In genomic region chr11:8629326-8629725, GRCm38 (mm10) we compare ENCODE assay signal across 14 mouse cellular contexts. TPM values are rescaled to one million over a fixed set of nuclear protein-coding genes. Genes with fewer than 3 reads are reported as not detected.
DNase-seq lines count a peak whose midpoint lies in the region; ATAC-seq and TF ChIP-seq lines count a peak whose summit lies in the region.
"Had no signal": no experiment of that assay in that cellular context is flagged by ENCODE, and none has a peak within 500 bp of the region (broad histone marks: within the 10 kb centered on the region; RNA-seq: fewer than 3 reads in every experiment).

No protein-coding gene starts in this region.

- no peak for TF ChIP-seq CTCF in spleen, adult 2 months (IDR thresholded peaks at IDR 0.05; ENCODE audit: extremely low read depth, insufficient read depth, insufficient read length, insufficient replicate concordance)

- no peaks in the 10 kb centered on the region for H3K9me3 ChIP-seq in heart, embryonic 16.5 days (replicated peaks; ENCODE audit: control insufficient read depth, low read length)
- no peaks in the 10 kb centered on the region for H3K9me3 ChIP-seq in heart, embryonic 11.5 days (replicated peaks; ENCODE audit: control insufficient read depth, low read length)
- no peaks in the 10 kb centered on the region for H3K9me3 ChIP-seq in stomach, embryonic 16.5 days (replicated peaks; ENCODE audit: control insufficient read depth, low read length)
- H3K9me3 ChIP-seq: embryonic facial prominence, embryonic 12.5 days; forebrain, embryonic 15.5 days had no signal

- H3K36me3 ChIP-seq in heart, embryonic 16.5 days (ENCODE audit: control insufficient read depth, insufficient read depth), result no peaks in the 10 kb centered on the region
- H3K36me3 ChIP-seq in heart, embryonic 11.5 days (ENCODE audit: control insufficient read depth, insufficient read depth, low read length), result no peaks in the 10 kb centered on the region
- H3K36me3 ChIP-seq in spleen, adult 2 months (ENCODE audit: control insufficient read depth, insufficient read depth, low read length), result no peaks in the 10 kb centered on the region
- no peaks in the 10 kb centered on the region for H3K36me3 ChIP-seq in stomach, embryonic 16.5 days (ENCODE audit: control insufficient read depth, insufficient read depth, low read length)
- H3K36me3 ChIP-seq: embryonic facial prominence, embryonic 12.5 days; forebrain, embryonic 15.5 days; G1E had no signal

- H3K4me3 ChIP-seq in heart, embryonic 16.5 days (ENCODE audit: low read length), result no peak overlapping the region
- no peak overlapping the region for H3K4me3 ChIP-seq in heart, embryonic 11.5 days (ENCODE audit: low read depth, low read length)
- no peak overlapping the region for H3K4me3 ChIP-seq in spleen, adult 2 months (ENCODE audit: extremely low read depth, insufficient read depth, insufficient read length)
- no peak overlapping the region for H3K4me3 ChIP-seq in stomach, embryonic 16.5 days (replicated peaks; ENCODE audit: low read length)
- H3K4me3 ChIP-seq: embryonic facial prominence, embryonic 12.5 days; forebrain, embryonic 15.5 days; limb, embryonic 12.5 days had no signal

- H3K4me2 ChIP-seq in heart, embryonic 16.5 days (ENCODE audit: low read depth, low read length), result no peak overlapping the region; the same call in 1 of the 2 replicates
- no peak overlapping the region; the same call in 1 of the 2 replicates for H3K4me2 ChIP-seq in heart, embryonic 11.5 days
- no peak overlapping the region for H3K4me2 ChIP-seq in stomach, embryonic 16.5 days (ENCODE audit: low read depth, low read length)
- H3K4me2 ChIP-seq: embryonic facial prominence, embryonic 12.5 days; forebrain, embryonic 15.5 days; limb, embryonic 12.5 days had no signal

- H3K27me3 ChIP-seq in heart, embryonic 16.5 days (ENCODE audit: control insufficient read depth, insufficient read depth, low read length), result no peaks in the 10 kb centered on the region
- H3K27me3 ChIP-seq in heart, embryonic 11.5 days (ENCODE audit: control insufficient read depth, insufficient read depth, low read length), result peaks cover 6% of the 10 kb centered on the region; the same call in 1 of the 2 replicates
- peaks cover 3% of the 10 kb centered on the region for H3K27me3 ChIP-seq in spleen, adult 2 months (ENCODE audit: control insufficient read depth, insufficient read depth, low read length)
- H3K27me3 ChIP-seq in stomach, embryonic 16.5 days (ENCODE audit: control insufficient read depth, insufficient read depth, low read length), result no peaks in the 10 kb centered on the region
- H3K27me3 ChIP-seq: embryonic facial prominence, embryonic 12.5 days; forebrain, embryonic 15.5 days; limb, embryonic 12.5 days had no signal

- DNase-seq in spleen, adult 2 months (ENCODE audit: low read depth in 1 of 2, low spot score in 2 of 2), result no peak
- no peak for DNase-seq in spleen, postnatal 14 days (ENCODE audit: low spot score in 2 of 2)
- no peak for DNase-seq in left cerebral cortex, adult 18-20 months (ENCODE audit: low spot score in 2 of 2)
- DNase-seq in cerebellum, postnatal 36 days, result no peak
- DNase-seq: cerebellum, adult 11-12 months; layer of hippocampus, adult 9-11 months had no signal

- H3K4me1 ChIP-seq in heart, embryonic 16.5 days (ENCODE audit: control insufficient read depth, insufficient read depth, low read length), result peaks cover 18% of the 10 kb centered on the region
- H3K4me1 ChIP-seq in heart, embryonic 11.5 days (ENCODE audit: control insufficient read depth, insufficient read depth, low read length), result peaks cover 10% of the 10 kb centered on the region
- peaks cover 4% of the 10 kb centered on the region; the same call in 1 of the 2 replicates for H3K4me1 ChIP-seq in spleen, adult 2 months (ENCODE audit: control insufficient read depth, insufficient read depth, insufficient read length)
- peaks cover 32% of the 10 kb centered on the region for H3K4me1 ChIP-seq in stomach, embryonic 16.5 days (ENCODE audit: control insufficient read depth, insufficient read depth, low read length)

- no peak for TF ChIP-seq POLR2A in spleen, adult 2 months (IDR thresholded peaks at IDR 0.05; ENCODE audit: low read depth, low read length)

- H3K27ac ChIP-seq in heart, embryonic 16.5 days (ENCODE audit: low read length), result peak overlapping the region; percentile 44; the same call in 1 of the 2 replicates
- no peak overlapping the region for H3K27ac ChIP-seq in heart, embryonic 11.5 days (ENCODE audit: low read depth, low read length)
- H3K27ac ChIP-seq in spleen, adult 2 months (ENCODE audit: insufficient read depth, low read length), result peak overlapping the region; percentile 22; the same call in 1 of the 2 replicates
- peak overlapping the region; percentile 25; the same call in 1 of the 2 replicates for H3K27ac ChIP-seq in stomach, embryonic 16.5 days (ENCODE audit: low read length)
- H3K27ac ChIP-seq: embryonic facial prominence, embryonic 12.5 days; forebrain, embryonic 15.5 days; limb, embryonic 12.5 days had no signal

- 79% methylated on average over 5 of the region's 5 CpGs for WGBS in heart, embryonic 16.5 days
- WGBS in heart, embryonic 11.5 days (ENCODE audit: insufficient replicate concordance), result 74% methylated on average over 5 of the region's 5 CpGs
- WGBS in spleen, adult 2 months, result 75% methylated on average over 5 of the region's 5 CpGs
- WGBS in stomach, embryonic 16.5 days, result 85% methylated on average over 5 of the region's 5 CpGs

- H3K9ac ChIP-seq in heart, embryonic 16.5 days (ENCODE audit: low read length), result peak overlapping the region; percentile 53
- H3K9ac ChIP-seq in heart, embryonic 11.5 days (ENCODE audit: low read depth, low read length), result no peak overlapping the region; the same call in 1 of the 2 replicates
- H3K9ac ChIP-seq in stomach, embryonic 16.5 days (ENCODE audit: low read length), result no peak overlapping the region
- H3K9ac ChIP-seq: embryonic facial prominence, embryonic 12.5 days; forebrain, embryonic 15.5 days; limb, embryonic 12.5 days had no signal

- ATAC-seq in heart, embryonic 16.5 days (replicated peaks; ENCODE audit: extremely low read depth, insufficient read depth, low FRiP score), result no peak
- no peak for ATAC-seq in heart, embryonic 11.5 days (replicated peaks; ENCODE audit: insufficient number of reproducible peaks, low FRiP score, low TSS enrichment)
- peak; percentile 26 for ATAC-seq in granulocyte monocyte progenitor cell, adult 5-6 weeks (replicated peaks; ENCODE audit: poor library complexity, severe bottlenecking)
- no peak for ATAC-seq in stomach, embryonic 16.5 days (ENCODE audit: insufficient read depth, low FRiP score)
- ATAC-seq: forebrain, embryonic 15.5 days had no signal

RNA-seq across cellular contexts. Expression of gene Tns3, which starts 35.0 kb away (rescaled TPM):
- 20.2 and 23.6 TPM in 2 replicates for polyA plus RNA-seq in heart, embryonic 16.5 days (2015; fragmentation: Nextera tagmentation; extraction: Ambion mirVana)
- polyA plus RNA-seq in heart, embryonic 11.5 days (2014; fragmentation: Nextera tagmentation; extraction: Ambion mirVana), result 10.1 and 11.0 TPM in 2 replicates
- polyA plus RNA-seq in spleen, adult 2 months (2012; rRNA removed), result 39.4 and 39.7 TPM in 2 replicates
- 26.9 TPM in 2 replicates for total RNA-seq in granulocyte monocyte progenitor cell, adult 5-6 weeks (2014; fragmentation: Nextera tagmentation)
- 13.0 and 13.1 TPM in 2 replicates for total RNA-seq in granulocyte monocyte progenitor cell, adult 5-6 weeks (2017)
- 28.0 and 30.4 TPM in 2 replicates for polyA plus RNA-seq in stomach, embryonic 16.5 days (2015; fragmentation: Nextera tagmentation; extraction: Ambion mirVana)
- 10 to 100 TPM; 33.5 to 34.4 TPM for total RNA-seq in left cerebral cortex, adult 18-20 months (2021)
- polyA plus RNA-seq: G1E had no signal
